Mouse (Mus musculus) MN1 (cell line): ENCODE results near the gene Slc25a38.

Experiments used
- DNase-seq: peaks from one replicate; pipeline ENCODE4 v3.0.0-alpha.2; 2016; ENCODE audit warnings: low spot score

Gene Slc25a38

GRCm38 (mm10) chr9:120149222-120149828 lies 39.2 kb downstream of the Slc25a38 start, which contains the start of gene Mobp:
TSS of gene Mobp (plus strand) at chr9:120149707.
- no peak for DNase-seq

- no peak for DNase-seq
Measured at GRCm38 (mm10) chr9:120151152-120151551, 41.0 kb downstream of the Slc25a38 start.

GRCm38 (mm10) chr9:120151906-120152399 lies 41.8 kb downstream of the Slc25a38 start:
- no peak for DNase-seq

GRCm38 (mm10) chr9:120158047-120158446 lies 47.9 kb downstream of the Slc25a38 start:
- no peak for DNase-seq

GRCm38 (mm10) chr9:120163862-120164261 lies 53.7 kb downstream of the Slc25a38 start:
- no peak for DNase-seq

GRCm38 (mm10) chr9:120167826-120168225 lies 57.7 kb downstream of the Slc25a38 start:
- DNase-seq: no peak

- peak; percentile 30 for DNase-seq
Measured at GRCm38 (mm10) chr9:120171295-120171694, 61.1 kb downstream of the Slc25a38 start.
